Mouse (Mus musculus) spleen, adult 12 weeks (tissue): ENCODE results near the gene Gm20481.
"Not testable (repeated sequence)": the region's sequence is repeated elsewhere in the genome, so short reads cannot be mapped to it uniquely, and the experiment has no call there.

Experiments
- DNase-seq: peaks from one replicate; pipeline ENCODE4 v3.0.0; 2022; ENCODE audit warnings: low spot score

Gm20481 gene

GRCm38 (mm10) chr17:34975581-34976492 is 6.1 kb downstream of the Gm20481 start:
- no peak for DNase-seq

DNA sequence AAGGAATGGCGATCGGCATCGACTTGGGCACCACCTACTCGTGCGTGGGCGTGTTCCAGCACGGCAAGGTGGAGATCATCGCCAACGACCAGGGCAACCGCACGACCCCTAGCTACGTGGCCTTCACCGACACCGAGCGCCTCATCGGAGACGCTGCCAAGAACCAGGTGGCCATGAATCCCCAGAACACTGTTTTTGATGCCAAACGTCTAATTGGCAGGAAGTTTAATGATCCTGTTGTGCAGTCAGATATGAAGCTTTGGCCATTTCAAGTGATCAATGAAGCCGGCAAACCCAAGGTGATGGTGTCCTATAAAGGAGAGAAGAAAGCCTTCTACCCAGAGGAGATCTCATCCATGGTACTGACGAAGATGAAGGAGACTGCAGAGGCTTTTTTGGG is 7.3 kb downstream of the Gm20481 start:
- DNase-seq, result no peak

DNA sequence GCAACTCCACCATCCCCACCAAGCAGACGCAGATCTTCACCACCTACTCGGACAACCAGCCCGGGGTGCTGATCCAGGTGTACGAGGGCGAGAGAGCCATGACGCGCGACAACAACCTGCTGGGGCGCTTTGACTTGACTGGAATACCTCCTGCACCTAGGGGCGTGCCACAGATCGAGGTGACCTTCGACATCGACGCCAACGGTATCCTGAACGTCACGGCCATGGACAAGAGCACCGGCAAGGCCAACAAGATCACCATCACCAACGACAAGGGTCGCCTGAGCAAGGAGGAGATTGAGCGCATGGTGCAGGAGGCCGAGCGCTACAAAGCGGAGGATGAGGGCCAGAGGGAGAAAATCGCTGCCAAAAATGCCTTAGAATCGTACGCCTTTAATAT is 8.5 kb downstream of the Gm20481 start:
- DNase-seq, result no peak

- no peak for DNase-seq
These were observed 9.9 kb downstream of the Gm20481 start for GRCm38 (mm10) chr17:34979631-34980030.

DNA sequence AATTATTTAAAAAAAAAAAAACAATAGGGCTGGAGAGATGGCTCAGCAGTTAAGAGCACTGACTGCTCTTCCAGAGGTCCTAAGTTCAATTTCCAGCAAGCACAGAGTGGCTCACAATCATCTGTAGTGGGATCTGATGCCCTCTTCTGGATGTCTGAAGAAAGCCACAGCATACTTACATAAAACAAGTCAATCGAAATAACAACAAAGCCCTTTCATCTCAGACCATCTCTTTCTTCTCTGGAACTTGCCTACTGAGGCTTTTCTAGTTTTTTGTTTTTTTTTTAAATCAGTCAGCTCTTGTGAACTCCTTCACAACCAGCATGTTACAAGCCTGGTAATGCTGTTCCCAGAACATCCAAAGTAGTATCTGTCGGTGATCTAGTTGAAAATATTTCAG is 10.9 kb downstream of the Gm20481 start:
- DNase-seq, result no peak

- DNase-seq, result peak; percentile 90
These were observed 12.0 kb downstream of the Gm20481 start, which contains the start of gene Lsm2 for GRCm38 (mm10) chr17:34981690-34982180. Lsm2 (plus strand) TSS chr17:34981862.

GRCm38 (mm10) chr17:34982328-34982727 is 12.6 kb downstream of the Gm20481 start:
- no peak for DNase-seq

GRCm38 (mm10) chr17:34984218-34984617 is 14.5 kb downstream of the Gm20481 start:
- DNase-seq, result no peak

- DNase-seq, result no peak
These were observed 25.0 kb downstream of the Gm20481 start for GRCm38 (mm10) chr17:34994751-34995150.

- DNase-seq, result not testable (repeated sequence)
These were observed 25.5 kb downstream of the Gm20481 start for GRCm38 (mm10) chr17:34995192-34995591.

DNA sequence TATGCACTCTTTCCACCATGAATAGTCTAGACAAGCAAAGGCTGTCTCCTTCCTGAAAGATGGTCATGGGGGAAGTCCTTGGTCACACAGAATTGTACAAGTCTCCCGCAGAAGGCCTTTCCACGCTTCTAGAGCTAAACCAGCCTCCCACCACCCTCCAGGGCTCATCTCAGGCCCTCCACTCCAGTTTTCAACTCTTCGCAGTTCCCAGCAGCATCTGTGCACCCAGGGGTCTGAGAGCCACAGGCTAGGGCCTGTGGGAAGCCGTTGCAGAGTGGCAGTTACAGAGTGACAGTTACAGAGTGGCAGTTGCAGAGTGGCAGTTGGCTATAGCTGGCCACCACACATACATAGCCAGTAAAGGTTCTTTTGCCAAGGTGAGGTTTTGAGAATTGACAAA is 26.2 kb downstream of the Gm20481 start:
- DNase-seq, result not testable (repeated sequence)

GRCm38 (mm10) chr17:34996411-34997141 is 26.9 kb downstream of the Gm20481 start:
- DNase-seq, result no peak

DNA sequence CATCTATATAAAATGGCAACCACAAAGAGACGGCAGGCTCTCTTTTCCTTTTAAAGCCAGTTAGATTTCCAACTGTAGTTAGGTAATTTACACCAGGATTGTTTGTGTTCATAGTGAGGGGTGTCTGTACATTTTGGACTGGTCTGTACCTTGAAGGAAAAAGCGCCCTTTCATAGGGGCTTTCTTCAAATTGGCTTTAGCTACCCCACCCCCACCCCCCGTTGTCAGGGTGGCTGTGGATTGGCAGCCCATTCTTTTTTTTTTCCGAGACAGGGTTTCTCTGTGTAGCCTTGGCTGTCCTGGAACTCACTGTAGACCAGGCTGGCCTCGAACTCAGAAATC is 27.4 kb downstream of the Gm20481 start:
- no peak for DNase-seq

GRCm38 (mm10) chr17:34998526-34999430 is 29.1 kb downstream of the Gm20481 start:
- DNase-seq, result no peak

GRCm38 (mm10) chr17:34999871-35000716 is 30.4 kb downstream of the Gm20481 start:
- peak; percentile 74 for DNase-seq

- DNase-seq, result peak; percentile 86
These were observed 31.2 kb downstream of the Gm20481 start, which contains the start of gene Vars for GRCm38 (mm10) chr17:35000717-35001451. Vars (plus strand) TSS chr17:35000987.

DNA sequence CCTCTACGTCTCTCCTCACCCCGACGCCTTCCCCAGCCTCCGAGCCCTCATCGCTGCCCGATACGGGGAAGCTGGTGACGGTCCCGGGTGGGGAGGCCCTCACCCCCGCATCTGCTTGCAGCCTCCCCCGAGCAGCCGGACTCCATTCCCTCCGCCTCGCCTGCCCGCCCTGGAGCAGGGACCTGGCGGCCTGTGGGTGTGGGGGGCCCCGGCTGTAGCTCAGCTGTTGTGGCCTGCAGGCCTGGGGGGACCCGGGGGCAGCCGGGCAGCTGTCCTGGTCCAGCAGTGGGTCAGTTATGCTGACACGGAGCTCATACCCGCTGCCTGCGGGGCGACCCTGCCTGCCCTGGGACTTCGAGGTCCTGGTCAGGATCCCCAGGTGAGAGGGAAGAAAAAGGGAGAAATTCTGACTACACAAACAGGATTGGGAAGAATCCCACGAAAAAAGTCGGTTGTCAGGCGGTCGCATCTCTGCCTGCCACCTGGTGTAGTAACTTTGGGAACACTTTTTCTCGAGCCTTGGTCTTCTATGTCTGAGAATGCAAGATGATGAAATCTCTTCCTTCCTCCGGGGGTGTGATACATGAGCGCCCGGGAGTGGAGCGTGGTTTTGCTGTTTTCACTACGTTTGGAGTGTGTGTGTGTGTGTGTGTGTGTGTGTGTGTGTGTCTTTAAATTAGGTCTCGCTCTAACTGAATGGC is 31.9 kb downstream of the Gm20481 start:
- DNase-seq, result no peak

GRCm38 (mm10) chr17:35002153-35002865 is 32.6 kb downstream of the Gm20481 start:
- DNase-seq, result no peak
